Mouse (Mus musculus): ENCODE data around the gene Ccsap. TPM values are rescaled to one million over a fixed set of nuclear protein-coding genes. Genes with fewer than 3 reads are reported as not detected.
A peak's percentile ranks its signal among the peaks of the same experiment; 100 is the strongest.

Ccsap gene
- polyA plus RNA-seq, 2 experiments = 2.4 to 3.5 TPM

GRCm38 (mm10) chr8:123806374-123806935 lies 53.6 kb downstream of the Ccsap start:
- peaks cover 8 to 21% of the 10 kb centered on the region in 2 experiments for H3K4me1 ChIP-seq (replicated peaks; ENCODE audit: control insufficient read depth in 2 of 2, insufficient read depth in 2 of 2, low read length in 1 of 2)
- no peak for DNase-seq (ENCODE audit: low read depth in 3 of 3, low spot score in 3 of 3)
- TF ChIP-seq CTCF (IDR thresholded peaks at IDR 0.05; ENCODE audit: low read depth) (no peak), EP300 (IDR thresholded peaks at IDR 0.05; ENCODE audit: low read depth) (no peak)
- peak; percentile 44; the same call in 1 of the 2 replicates for ATAC-seq (ENCODE audit: insufficient read depth)
- no peaks in the 10 kb centered on the region for H3K9me3 ChIP-seq (ENCODE audit: control insufficient read depth, low read length)
- H3K4me3 ChIP-seq (ENCODE audit: insufficient read depth in 1 of 2, low read depth in 2 of 2, low read length in 2 of 2) = peak overlapping the region; percentile 71 to 89
- no peak overlapping the region for H3K27ac ChIP-seq
- peak overlapping the region; percentile 77 for H3K9ac ChIP-seq (replicated peaks)
- under 1% methylated on average over 12 of the region's 12 CpGs for WGBS (ENCODE audit: insufficient replicate concordance)
- H3K27me3 ChIP-seq (ENCODE audit: control insufficient read depth, insufficient read depth, low read length) = no peaks in the 10 kb centered on the region
- H3K36me3 ChIP-seq (replicated peaks; ENCODE audit: control insufficient read depth, insufficient read depth, low read depth) = no peaks in the 10 kb centered on the region
- H3K4me2 ChIP-seq (ENCODE audit: low read depth) = peak overlapping the region; percentile 89

DNA sequence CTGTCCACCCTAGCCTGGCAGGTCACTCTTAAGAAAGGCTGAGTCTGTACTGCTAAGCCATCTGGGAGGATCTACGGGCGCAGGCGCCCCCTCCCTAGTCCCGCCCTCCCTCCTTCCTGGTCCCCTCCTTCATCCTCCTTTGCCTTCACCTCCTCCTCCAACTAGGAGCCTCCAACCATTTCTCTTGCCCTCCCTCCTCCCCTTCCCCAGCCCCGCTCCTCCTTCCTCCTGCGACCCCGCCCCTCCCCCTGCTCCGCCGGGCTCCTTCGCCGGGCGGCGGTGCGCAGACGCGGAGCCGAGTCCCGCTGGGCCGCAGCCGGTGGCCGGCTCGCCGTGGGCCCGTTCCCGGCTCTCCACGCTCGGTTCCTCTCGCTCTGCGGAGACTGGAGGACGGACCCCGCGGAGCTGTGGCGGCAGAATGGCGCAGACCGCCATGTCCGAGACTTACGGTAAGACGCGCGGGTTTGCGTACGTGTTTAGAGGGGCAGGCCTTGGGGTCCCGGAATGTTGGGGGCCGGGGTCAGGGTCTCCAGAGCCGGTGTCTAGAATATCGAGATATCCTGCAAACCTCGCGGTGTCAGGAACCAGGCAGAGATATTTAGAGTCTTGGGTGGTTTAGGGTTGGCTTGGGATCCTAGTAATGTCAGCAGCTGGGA lies 54.2 kb downstream of the Ccsap start, which contains the start of gene Rab4a:
TSS of gene Rab4a (plus strand) at position 268 of the 656 bp plus-strand sequence.
- Histone ChIP-seq H3K4me2 (ENCODE audit: low read depth) (peak within 1 kb of the TSS; percentile 89), H3K4me3 (ENCODE audit: insufficient read depth in 1 of 2, low read depth in 2 of 2, low read length in 2 of 2) (peak within 1 kb of the TSS; percentile 71 to 89), H3K27me3 (ENCODE audit: control insufficient read depth, insufficient read depth, low read length) (no peaks in the 10 kb centered on the region), H3K36me3 (replicated peaks; ENCODE audit: control insufficient read depth, insufficient read depth, low read depth) (no peaks in the 10 kb centered on the region), H3K9ac (replicated peaks) (peak within 1 kb of the TSS; percentile 77), H3K9me3 (ENCODE audit: control insufficient read depth, low read length) (no peaks in the 10 kb centered on the region), H3K27ac (no peak within 1 kb of the TSS; the same call in 1 of the 2 replicates), H3K4me1 (replicated peaks; ENCODE audit: control insufficient read depth in 2 of 2, insufficient read depth in 2 of 2, low read length in 1 of 2) (peaks cover 8 to 21% of the 10 kb centered on the region in 2 experiments)
- WGBS (ENCODE audit: insufficient replicate concordance) = under 1% methylated on average over 47 of the region's 48 CpGs
- TF ChIP-seq EP300 (IDR thresholded peaks at IDR 0.05; ENCODE audit: low read depth) (no peak), CTCF (IDR thresholded peaks at IDR 0.05; ENCODE audit: low read depth) (no peak)
- DNase-seq (ENCODE audit: low read depth in 3 of 3, low spot score in 3 of 3) (peak in 2 of 3 experiments; percentile 34 to 47), ATAC-seq (ENCODE audit: insufficient read depth) (peak; percentile 74)

GRCm38 (mm10) chr8:123805209-123805717 lies 54.7 kb downstream of the Ccsap start:
- Histone ChIP-seq H3K27me3 (ENCODE audit: control insufficient read depth, insufficient read depth, low read length) (no peaks in the 10 kb centered on the region), H3K4me3 (ENCODE audit: insufficient read depth in 1 of 2, low read depth in 2 of 2, low read length in 2 of 2) (peak overlapping the region; percentile 71 to 89), H3K9ac (replicated peaks) (peak overlapping the region; percentile 77), H3K9me3 (ENCODE audit: control insufficient read depth, low read length) (no peaks in the 10 kb centered on the region), H3K36me3 (replicated peaks; ENCODE audit: control insufficient read depth, insufficient read depth, low read depth) (no peaks in the 10 kb centered on the region), H3K4me1 (replicated peaks; ENCODE audit: control insufficient read depth in 2 of 2, insufficient read depth in 2 of 2, low read length in 1 of 2) (peaks cover 8 to 24% of the 10 kb centered on the region in 2 experiments), H3K4me2 (ENCODE audit: low read depth) (peak overlapping the region; percentile 89), H3K27ac (no peak overlapping the region; the same call in 1 of the 2 replicates)
- no peak for TF ChIP-seq CTCF (IDR thresholded peaks at IDR 0.05; ENCODE audit: low read depth)
- no peak for TF ChIP-seq EP300 (IDR thresholded peaks at IDR 0.05; ENCODE audit: low read depth)
- 23% methylated on average over 15 of the region's 15 CpGs for WGBS (ENCODE audit: insufficient replicate concordance)
- ATAC-seq (ENCODE audit: insufficient read depth) = no peak
- DNase-seq (ENCODE audit: low read depth in 3 of 3, low spot score in 3 of 3) = no peak

GRCm38 (mm10) chr8:123804586-123804985 lies 55.4 kb downstream of the Ccsap start:
- ATAC-seq (ENCODE audit: insufficient read depth) (no peak), DNase-seq (ENCODE audit: low read depth in 3 of 3, low spot score in 3 of 3) (no peak)
- Histone ChIP-seq H3K9ac (replicated peaks) (no peak overlapping the region), H3K4me2 (ENCODE audit: low read depth) (no peak overlapping the region), H3K27me3 (ENCODE audit: control insufficient read depth, insufficient read depth, low read length) (no peaks in the 10 kb centered on the region), H3K4me3 (ENCODE audit: insufficient read depth in 1 of 2, low read depth in 2 of 2, low read length in 2 of 2) (no peak overlapping the region), H3K4me1 (replicated peaks; ENCODE audit: control insufficient read depth in 2 of 2, insufficient read depth in 2 of 2, low read length in 1 of 2) (peaks cover 8 to 29% of the 10 kb centered on the region in 2 experiments), H3K9me3 (ENCODE audit: control insufficient read depth, low read length) (no peaks in the 10 kb centered on the region), H3K27ac (no peak overlapping the region), H3K36me3 (replicated peaks; ENCODE audit: control insufficient read depth, insufficient read depth, low read depth) (no peaks in the 10 kb centered on the region)
- TF ChIP-seq CTCF (IDR thresholded peaks at IDR 0.05; ENCODE audit: low read depth) = no peak
- TF ChIP-seq EP300 (IDR thresholded peaks at IDR 0.05; ENCODE audit: low read depth) = no peak
- WGBS (ENCODE audit: insufficient replicate concordance) = 68% methylated on average over 7 of the region's 7 CpGs

GRCm38 (mm10) chr8:123803639-123804038 lies 56.4 kb downstream of the Ccsap start:
- Histone ChIP-seq H3K27ac (no peak overlapping the region), H3K4me1 (replicated peaks; ENCODE audit: control insufficient read depth in 2 of 2, insufficient read depth in 2 of 2, low read length in 1 of 2) (peaks cover 10 to 34% of the 10 kb centered on the region in 2 experiments), H3K4me3 (ENCODE audit: insufficient read depth in 1 of 2, low read depth in 2 of 2, low read length in 2 of 2) (no peak overlapping the region), H3K4me2 (ENCODE audit: low read depth) (no peak overlapping the region), H3K36me3 (replicated peaks; ENCODE audit: control insufficient read depth, insufficient read depth, low read depth) (no peaks in the 10 kb centered on the region), H3K27me3 (ENCODE audit: control insufficient read depth, insufficient read depth, low read length) (no peaks in the 10 kb centered on the region), H3K9ac (replicated peaks) (no peak overlapping the region), H3K9me3 (ENCODE audit: control insufficient read depth, low read length) (no peaks in the 10 kb centered on the region)
- WGBS (ENCODE audit: insufficient replicate concordance) = 60% methylated on average over 1 of the region's 1 CpGs
- TF ChIP-seq CTCF (IDR thresholded peaks at IDR 0.05; ENCODE audit: low read depth) (no peak), EP300 (IDR thresholded peaks at IDR 0.05; ENCODE audit: low read depth) (no peak)
- ATAC-seq (ENCODE audit: insufficient read depth) (no peak), DNase-seq (ENCODE audit: low read depth in 3 of 3, low spot score in 3 of 3) (no peak)
